Mouse (Mus musculus) stomach, embryonic 14.5 days (tissue): ENCODE data around the gene Ski. TPM values are rescaled to one million over a fixed set of nuclear protein-coding genes. Genes with fewer than 3 reads are reported as not detected.

ENCODE experiments used
- ATAC-seq: fragments of 200-750 bp; cut with Nextera tagmentation; 2 replicates; pipeline ENCODE4 v1.8.0; 2017; ENCODE audit warnings: low read depth, moderate TSS enrichment; ENCODE audit not compliant: insufficient number of reproducible peaks, insufficient read depth, low FRiP score
- H3K27ac ChIP-seq: fragments of 300-500 bp; sonication (generic); 2 replicates; pipeline ENCODE4 v1.5.1; 2014; ENCODE audit warnings: mild to moderate bottlenecking, low read length, moderate library complexity, mixed read lengths
- H3K27me3 ChIP-seq: fragments of 300-500 bp; sonication (generic); 2 replicates; pipeline ENCODE4 v1.6.1; 2014; ENCODE audit warnings: low read length, control low read depth, mixed read lengths; ENCODE audit not compliant: control insufficient read depth, insufficient read depth
- H3K36me3 ChIP-seq: fragments of 300-500 bp; sonication (generic); 2 replicates; pipeline ENCODE4 v1.6.1; 2014; ENCODE audit warnings: mild to moderate bottlenecking, control low read depth, low read length, moderate library complexity, mixed read lengths; ENCODE audit not compliant: control insufficient read depth, insufficient read depth
- H3K4me1 ChIP-seq: fragments of 300-500 bp; sonication (generic); 2 replicates; pipeline ENCODE4 v1.6.1; 2014; ENCODE audit warnings: low read length, control low read depth, mixed read lengths; ENCODE audit not compliant: control insufficient read depth, insufficient read depth
- H3K4me2 ChIP-seq: fragments of 300-500 bp; sonication (generic); replicated peaks from 2 replicates; pipeline ENCODE4 v1.6.1; 2014; ENCODE audit warnings: low read depth, low read length, control low read depth
- H3K4me3 ChIP-seq: fragments of 300-500 bp; sonication (generic); 2 replicates; pipeline ENCODE4 v1.5.1; 2014; ENCODE audit warnings: low read depth, low read length, control low read depth
- H3K9ac ChIP-seq: fragments of 300-500 bp; sonication (generic); replicated peaks from 2 replicates; pipeline ENCODE4 v1.6.1; 2014; ENCODE audit warnings: low read depth, mild to moderate bottlenecking, control low read depth, low read length, moderate library complexity, mixed read lengths
- H3K9me3 ChIP-seq: fragments of 300-500 bp; sonication (generic); 2 replicates; pipeline ENCODE4 v1.6.1; 2016; ENCODE audit warnings: low read depth, low read length, control low read depth; ENCODE audit not compliant: control insufficient read depth
- WGBS: fragments of 180-500 bp; shearing (Covaris S2); extraction: QIAGEN DNeasy Blood & Tissue Kit; methylation state at CpG from one replicate; pipeline ENCODE4 v1.1.7; 2014; 5-methylcytosine and 5-hydroxymethylcytosine counted together
- polyA plus RNA-seq: library from polyadenylated mRNA; unstranded; fragments of >200 nt; fragmentation: Nextera tagmentation; extraction: Ambion mirVana; gene quantifications from 2 replicates; pipeline ENCODE4 v1.2.1, GENCODE M21; 2014

The Ski gene
- polyA plus RNA-seq, 1 experiment from 2014 or later = 32.0 TPM

DNA sequence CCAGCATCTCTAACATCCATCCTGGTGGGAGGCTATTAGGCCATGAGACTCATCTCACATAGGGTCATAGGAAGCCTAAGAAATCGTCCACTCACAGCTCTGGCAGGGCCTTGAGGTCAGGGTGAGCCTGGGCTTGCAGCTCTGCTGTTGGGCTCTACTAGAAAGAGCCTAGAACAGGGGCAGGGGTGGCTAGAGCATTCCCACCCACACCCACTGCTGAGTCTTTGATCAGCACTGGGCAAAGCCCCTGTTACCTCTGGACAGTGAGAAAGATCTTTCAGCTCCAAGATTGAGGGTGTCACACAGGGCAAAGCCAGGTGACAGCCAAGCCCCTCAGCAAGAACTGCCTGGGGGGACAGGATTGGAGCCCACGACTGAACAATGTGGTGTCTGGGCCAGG is 79.0 kb downstream of the Ski start:
- Histone ChIP-seq H3K4me2 (no peak overlapping the region), H3K36me3 (no peaks in the 10 kb centered on the region), H3K4me1 (peaks cover 45% of the 10 kb centered on the region), H3K27ac (peak overlapping the region; percentile 96), H3K9me3 (no peaks in the 10 kb centered on the region), H3K9ac (no peak overlapping the region), H3K4me3 (no peak overlapping the region), H3K27me3 (no peaks in the 10 kb centered on the region)
- WGBS = 47% methylated on average over 2 of the region's 2 CpGs
- no peak for ATAC-seq

DNA sequence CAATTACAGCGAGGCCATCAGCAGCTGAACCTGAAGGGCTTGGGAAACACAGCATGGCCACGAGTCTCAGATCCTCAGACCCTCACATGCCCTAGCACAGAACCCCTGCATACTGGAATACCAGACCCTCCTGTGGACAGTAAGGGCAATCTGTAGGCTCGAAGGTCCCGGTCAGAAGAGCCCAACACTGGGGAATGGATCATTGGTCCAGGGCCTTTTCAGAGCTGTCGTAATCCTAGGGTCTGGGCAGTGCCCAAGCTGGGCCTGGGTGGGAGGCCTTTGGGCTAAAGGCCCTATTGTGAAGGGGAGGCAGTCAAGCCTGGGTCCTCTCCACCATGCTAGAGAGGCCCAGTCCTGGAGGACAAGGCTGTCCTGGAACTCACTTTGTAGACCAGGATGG is 79.6 kb downstream of the Ski start:
- WGBS = 95% methylated on average over 5 of the region's 5 CpGs
- ATAC-seq = no peak
- no peaks in the 10 kb centered on the region for H3K27me3 ChIP-seq
- H3K4me1 ChIP-seq = peaks cover 45% of the 10 kb centered on the region
- H3K4me3 ChIP-seq = no peak overlapping the region
- H3K4me2 ChIP-seq = no peak overlapping the region
- no peak overlapping the region for H3K9ac ChIP-seq
- H3K27ac ChIP-seq = no peak overlapping the region
- no peaks in the 10 kb centered on the region for H3K9me3 ChIP-seq
- no peaks in the 10 kb centered on the region for H3K36me3 ChIP-seq

DNA sequence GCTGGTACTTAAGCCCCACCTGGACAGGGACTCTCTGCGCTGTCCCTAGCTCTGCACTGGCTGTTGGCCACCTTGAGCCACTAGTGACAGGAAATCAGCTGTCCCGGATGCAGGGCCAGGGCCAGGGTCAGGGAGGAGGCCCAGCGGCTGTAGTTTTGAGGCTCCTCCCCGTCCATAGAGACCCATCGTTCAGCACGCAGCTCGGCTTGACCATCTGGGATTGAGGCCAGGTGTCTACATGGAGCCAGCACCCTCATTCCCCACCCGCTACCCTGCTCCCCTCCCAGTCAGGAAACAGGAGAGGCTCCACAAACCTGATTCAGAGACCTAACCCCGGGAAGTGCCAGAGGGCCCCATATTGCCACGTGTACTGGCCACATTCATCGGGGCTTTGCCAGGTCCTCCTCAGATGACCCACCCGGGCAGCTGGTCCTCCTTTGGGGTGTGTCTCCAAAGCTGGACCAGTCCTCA is 81.6 kb downstream of the Ski start:
- peaks cover 40% of the 10 kb centered on the region for H3K4me1 ChIP-seq
- H3K4me3 ChIP-seq = no peak overlapping the region
- 40% methylated on average over 12 of the region's 12 CpGs for WGBS
- H3K36me3 ChIP-seq = no peaks in the 10 kb centered on the region
- H3K27ac ChIP-seq = no peak overlapping the region
- no peaks in the 10 kb centered on the region for H3K9me3 ChIP-seq
- H3K9ac ChIP-seq = no peak overlapping the region
- H3K4me2 ChIP-seq = no peak overlapping the region
- no peak for ATAC-seq
- H3K27me3 ChIP-seq = no peaks in the 10 kb centered on the region

DNA sequence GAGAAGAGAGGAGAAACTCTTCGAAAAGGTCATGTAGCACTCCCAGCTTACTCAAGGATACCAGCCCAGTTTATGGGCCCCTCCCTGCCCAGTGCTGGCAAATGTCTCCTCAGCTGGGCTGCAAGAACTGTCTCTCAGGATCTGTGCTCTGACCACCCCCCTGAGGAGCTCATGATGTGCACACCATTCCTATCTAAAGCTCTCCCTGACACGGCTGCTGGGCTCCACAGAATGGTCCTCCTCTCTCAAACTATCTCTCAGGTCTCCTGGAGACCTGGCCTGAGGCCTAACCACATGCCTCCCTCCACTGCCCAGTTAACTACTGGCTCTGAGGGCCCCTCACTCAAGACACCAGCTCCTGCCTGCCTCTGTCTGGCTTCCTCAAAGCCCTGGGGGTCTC is 82.2 kb downstream of the Ski start:
- no peak overlapping the region for H3K9ac ChIP-seq
- peaks cover 33% of the 10 kb centered on the region for H3K4me1 ChIP-seq
- WGBS = 57% methylated on average over 2 of the region's 2 CpGs
- no peak for ATAC-seq
- no peaks in the 10 kb centered on the region for H3K36me3 ChIP-seq
- H3K4me3 ChIP-seq = no peak overlapping the region
- no peak overlapping the region for H3K27ac ChIP-seq
- no peak overlapping the region for H3K4me2 ChIP-seq
- H3K9me3 ChIP-seq = no peaks in the 10 kb centered on the region
- H3K27me3 ChIP-seq = no peaks in the 10 kb centered on the region

DNA sequence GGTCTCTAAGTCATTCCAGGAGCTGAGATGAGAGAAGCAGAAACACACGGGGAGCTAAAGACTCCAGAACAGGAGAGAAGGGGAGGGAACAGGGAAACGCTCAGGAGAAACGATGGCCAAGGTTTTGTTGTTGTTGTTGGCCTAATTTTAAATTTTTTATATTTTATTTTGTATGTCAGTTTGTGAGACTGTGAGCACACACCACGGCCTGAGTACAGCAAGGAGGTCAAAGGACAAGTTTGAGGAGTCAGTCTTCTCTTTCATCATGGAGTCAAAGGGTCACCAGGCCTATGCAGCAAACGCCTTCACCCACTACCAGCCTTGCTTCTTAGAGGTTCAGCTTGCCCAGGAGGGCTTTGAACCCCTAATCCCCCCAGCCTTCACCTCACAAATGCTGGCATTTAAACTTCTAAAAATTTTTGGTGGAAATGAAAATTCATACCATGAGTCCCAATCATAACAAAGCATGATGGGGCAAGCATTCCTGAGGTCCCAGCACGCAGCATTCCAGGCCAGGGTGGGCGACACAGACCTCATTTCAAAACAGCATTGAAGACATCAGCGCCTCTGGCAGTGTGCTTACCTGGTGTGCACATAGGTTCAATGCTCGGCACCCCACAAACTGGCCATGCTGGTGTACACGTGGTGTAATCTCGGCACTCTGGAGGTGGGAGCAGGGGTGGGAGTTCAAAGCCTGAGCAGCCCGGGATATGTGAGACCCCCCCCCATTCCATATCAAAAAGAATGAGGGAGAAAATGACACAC is 82.9 kb downstream of the Ski start:
- no peak overlapping the region for H3K27ac ChIP-seq
- no peak overlapping the region for H3K4me3 ChIP-seq
- no peak for ATAC-seq
- no peak overlapping the region for H3K4me2 ChIP-seq
- H3K27me3 ChIP-seq = no peaks in the 10 kb centered on the region
- peaks cover 26% of the 10 kb centered on the region for H3K4me1 ChIP-seq
- H3K9me3 ChIP-seq = no peaks in the 10 kb centered on the region
- 75% methylated on average over 12 of the region's 12 CpGs for WGBS
- H3K9ac ChIP-seq = no peak overlapping the region
- no peaks in the 10 kb centered on the region for H3K36me3 ChIP-seq

DNA sequence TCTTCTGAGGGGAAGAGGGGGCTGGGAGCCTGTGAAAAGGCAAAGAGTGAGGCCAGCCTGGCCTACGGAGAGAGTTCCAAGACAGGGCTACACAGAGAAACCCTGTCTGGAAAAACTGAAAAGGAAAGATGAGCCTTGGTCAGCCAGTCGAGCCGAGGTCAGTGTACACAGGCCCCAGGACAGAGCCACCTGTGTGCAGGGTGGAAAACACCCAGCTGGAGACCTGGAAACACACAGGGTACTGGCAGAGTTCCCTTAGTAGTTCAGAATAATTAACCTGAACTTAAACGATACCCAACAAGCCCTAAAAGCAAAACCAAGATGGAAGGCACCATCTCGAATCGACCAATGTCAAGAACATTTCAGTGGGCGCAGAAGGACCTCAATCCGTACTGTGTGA is 83.9 kb downstream of the Ski start:
- WGBS = 75% methylated on average over 8 of the region's 8 CpGs
- Histone ChIP-seq H3K27me3 (no peaks in the 10 kb centered on the region), H3K4me2 (no peak overlapping the region), H3K27ac (no peak overlapping the region), H3K9me3 (no peaks in the 10 kb centered on the region), H3K36me3 (no peaks in the 10 kb centered on the region), H3K4me1 (peaks cover 26% of the 10 kb centered on the region), H3K9ac (no peak overlapping the region), H3K4me3 (no peak overlapping the region)
- ATAC-seq = no peak

DNA sequence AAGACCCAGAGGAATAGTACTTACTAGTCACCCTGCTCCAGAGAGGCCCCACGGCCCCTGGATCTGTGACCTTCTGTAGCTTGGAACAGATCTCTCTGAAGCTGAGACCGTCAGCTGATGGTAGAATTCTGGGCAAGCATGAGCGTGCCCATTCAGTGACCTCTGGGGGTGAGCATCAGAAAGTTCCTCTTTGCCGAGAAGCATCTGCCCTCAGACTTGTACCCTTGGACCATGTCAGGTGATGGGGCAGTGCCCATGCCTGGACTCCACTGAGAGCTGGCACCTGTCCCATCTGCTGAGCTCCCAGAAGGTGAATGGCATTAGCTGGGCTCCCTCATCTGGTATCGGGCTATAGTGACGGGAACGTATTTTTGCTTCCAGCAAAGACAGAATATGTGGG is 84.5 kb downstream of the Ski start:
- H3K27me3 ChIP-seq = no peaks in the 10 kb centered on the region
- H3K4me3 ChIP-seq = no peak overlapping the region
- no peaks in the 10 kb centered on the region for H3K36me3 ChIP-seq
- no peak overlapping the region for H3K27ac ChIP-seq
- ATAC-seq = no peak
- peaks cover 24% of the 10 kb centered on the region; the same call in 1 of the 2 replicates for H3K4me1 ChIP-seq
- 83% methylated on average over 7 of the region's 7 CpGs for WGBS
- H3K9ac ChIP-seq = no peak overlapping the region
- no peak overlapping the region for H3K4me2 ChIP-seq
- H3K9me3 ChIP-seq = no peaks in the 10 kb centered on the region

DNA sequence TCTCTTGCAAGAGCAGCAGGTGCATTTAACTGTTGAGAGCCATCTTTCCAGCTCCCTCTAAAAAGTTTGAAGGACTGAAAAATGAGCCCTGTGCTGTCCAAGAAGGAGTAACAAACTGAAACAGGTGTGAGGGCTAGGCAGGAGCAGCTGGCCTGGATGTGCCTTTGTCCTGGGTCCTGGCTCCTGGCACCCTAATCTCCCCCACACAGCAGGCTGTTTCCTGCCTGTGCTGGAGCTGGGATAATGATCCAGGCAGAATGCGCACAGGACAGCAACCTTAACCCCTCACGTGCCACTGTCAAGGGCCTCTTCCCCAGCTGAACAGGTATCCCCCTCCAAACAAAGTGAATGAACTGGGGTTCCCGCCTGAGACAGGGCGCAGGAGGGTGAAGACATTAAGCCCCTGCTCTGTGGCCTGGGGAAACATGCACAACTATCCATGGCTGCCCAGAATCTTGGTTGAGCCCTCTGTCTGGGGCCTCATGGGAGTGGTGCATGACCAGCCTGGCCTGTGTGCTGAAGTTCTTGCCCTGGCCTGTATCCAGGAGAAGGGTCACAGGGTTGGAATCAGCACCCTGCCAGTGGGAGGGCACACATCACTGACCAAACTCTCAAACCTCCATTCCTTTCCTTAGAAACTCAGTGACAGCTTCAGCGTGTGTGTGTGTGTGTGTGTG is 86.3 kb downstream of the Ski start:
- Histone ChIP-seq H3K9me3 (no peaks in the 10 kb centered on the region), H3K9ac (no peak overlapping the region), H3K4me1 (peaks cover 22% of the 10 kb centered on the region; the same call in 1 of the 2 replicates), H3K36me3 (no peaks in the 10 kb centered on the region), H3K4me2 (no peak overlapping the region), H3K27ac (no peak overlapping the region), H3K27me3 (no peaks in the 10 kb centered on the region), H3K4me3 (no peak overlapping the region)
- 65% methylated on average over 5 of the region's 5 CpGs for WGBS
- no peak for ATAC-seq
